Mouse (Mus musculus) liver, embryonic 14.5 days (tissue): ENCODE measurements around the gene Med13l. TPM values are rescaled to one million over a fixed set of nuclear protein-coding genes. Genes with fewer than 3 reads are reported as not detected.

ENCODE experiments used
- ATAC-seq: fragments of 200-750 bp; cut with Nextera tagmentation; 2 replicates; pipeline ENCODE4 v1.8.0; 2017; ENCODE audit warnings: moderate number of reproducible peaks, mild to moderate bottlenecking, moderate library complexity; ENCODE audit not compliant: insufficient read depth
- DNase-seq, 3 experiments: peaks; one replicate each; pipeline ENCODE4 v3.0.0-alpha.2; 2012 to 2013; ENCODE audit warnings: low read depth in 3 of 3, low spot score in 3 of 3
- H3K27ac ChIP-seq: fragments of 300-500 bp; sonication (generic); 2 replicates; pipeline ENCODE4 v1.5.1; 2014; ENCODE audit warnings: moderate library complexity, mild to moderate bottlenecking, control low read depth, inconsistent platforms
- H3K27me3 ChIP-seq: fragments of 300-500 bp; sonication (generic); 2 replicates; pipeline ENCODE4 v1.6.1; 2014; ENCODE audit warnings: mild to moderate bottlenecking, low read length, moderate library complexity; ENCODE audit not compliant: control insufficient read depth, insufficient read depth
- H3K36me3 ChIP-seq: fragments of 300-500 bp; sonication (generic); replicated peaks from 2 replicates; pipeline ENCODE4 v1.6.1; 2014; ENCODE audit warnings: low read depth; ENCODE audit not compliant: control insufficient read depth, insufficient read depth
- H3K4me1 ChIP-seq, 2 experiments: fragments of 200-500 bp in 1 of 2; fragments of 300-500 bp in 1 of 2; sonication (generic) in 1 of 2; replicated peaks; 2 replicates each; pipeline ENCODE4 v1.6.1; 2012 to 2014; ENCODE audit warnings: antibody characterized with exemption in 1 of 2, inconsistent platforms in 1 of 2, low read length in 1 of 2; ENCODE audit not compliant: control insufficient read depth in 2 of 2, insufficient read depth in 2 of 2
- H3K4me2 ChIP-seq: fragments of 300-500 bp; sonication (generic); 2 replicates; pipeline ENCODE4 v1.6.1; 2014; ENCODE audit warnings: low read depth, mild to moderate bottlenecking, control low read depth, moderate library complexity
- H3K4me3 ChIP-seq, 2 experiments: fragments of 200-500 bp in 1 of 2; fragments of 300-500 bp in 1 of 2; sonication (generic) in 1 of 2; 2 replicates each; pipeline ENCODE4 v1.5.1; 2012 to 2014; ENCODE audit warnings: low read depth in 2 of 2, low read length in 2 of 2, mild to moderate bottlenecking in 2 of 2, control low read depth in 1 of 2, inconsistent platforms in 1 of 2, moderate library complexity in 1 of 2; ENCODE audit not compliant: insufficient read depth in 1 of 2
- H3K9ac ChIP-seq: fragments of 300-500 bp; sonication (generic); replicated peaks from 2 replicates; pipeline ENCODE4 v1.6.1; 2014; ENCODE audit warnings: mild to moderate bottlenecking, control low read depth, moderate library complexity
- H3K9me3 ChIP-seq: fragments of 300-500 bp; sonication (generic); 2 replicates; pipeline ENCODE4 v1.6.1; 2016; ENCODE audit warnings: low read length, mixed read lengths; ENCODE audit not compliant: control insufficient read depth
- CTCF ChIP-seq: IDR thresholded peaks from 2 replicates; pipeline ENCODE4 v1.5.1; 2016; ENCODE audit warnings: antibody characterized with exemption, low read depth, control low read depth
- EP300 ChIP-seq: IDR thresholded peaks from 2 replicates; pipeline ENCODE4 v1.6.1; 2016; ENCODE audit warnings: antibody characterized with exemption, low read depth
- WGBS: fragments of 180-500 bp; shearing (Covaris S2); extraction: QIAGEN DNeasy Blood & Tissue Kit; methylation state at CpG from one replicate; pipeline ENCODE4 v1.1.7; 2014; ENCODE audit not compliant: insufficient replicate concordance; 5-methylcytosine and 5-hydroxymethylcytosine counted together
- polyA plus RNA-seq, 2 experiments: library from polyadenylated mRNA; depleted of rRNA in 1 of 2; stranded (reverse) in 1 of 2; unstranded in 1 of 2; fragments of >200 nt; fragmentation: Nextera tagmentation in 1 of 2; extraction: Ambion mirVana in 1 of 2; gene quantifications; 2 replicates each; pipeline versions ENCODE4 v1.2.1 to v1.2.3; 2012 to 2014

Med13l gene
- polyA plus RNA-seq, 2 experiments, result 6.4 to 9.9 TPM

DNA sequence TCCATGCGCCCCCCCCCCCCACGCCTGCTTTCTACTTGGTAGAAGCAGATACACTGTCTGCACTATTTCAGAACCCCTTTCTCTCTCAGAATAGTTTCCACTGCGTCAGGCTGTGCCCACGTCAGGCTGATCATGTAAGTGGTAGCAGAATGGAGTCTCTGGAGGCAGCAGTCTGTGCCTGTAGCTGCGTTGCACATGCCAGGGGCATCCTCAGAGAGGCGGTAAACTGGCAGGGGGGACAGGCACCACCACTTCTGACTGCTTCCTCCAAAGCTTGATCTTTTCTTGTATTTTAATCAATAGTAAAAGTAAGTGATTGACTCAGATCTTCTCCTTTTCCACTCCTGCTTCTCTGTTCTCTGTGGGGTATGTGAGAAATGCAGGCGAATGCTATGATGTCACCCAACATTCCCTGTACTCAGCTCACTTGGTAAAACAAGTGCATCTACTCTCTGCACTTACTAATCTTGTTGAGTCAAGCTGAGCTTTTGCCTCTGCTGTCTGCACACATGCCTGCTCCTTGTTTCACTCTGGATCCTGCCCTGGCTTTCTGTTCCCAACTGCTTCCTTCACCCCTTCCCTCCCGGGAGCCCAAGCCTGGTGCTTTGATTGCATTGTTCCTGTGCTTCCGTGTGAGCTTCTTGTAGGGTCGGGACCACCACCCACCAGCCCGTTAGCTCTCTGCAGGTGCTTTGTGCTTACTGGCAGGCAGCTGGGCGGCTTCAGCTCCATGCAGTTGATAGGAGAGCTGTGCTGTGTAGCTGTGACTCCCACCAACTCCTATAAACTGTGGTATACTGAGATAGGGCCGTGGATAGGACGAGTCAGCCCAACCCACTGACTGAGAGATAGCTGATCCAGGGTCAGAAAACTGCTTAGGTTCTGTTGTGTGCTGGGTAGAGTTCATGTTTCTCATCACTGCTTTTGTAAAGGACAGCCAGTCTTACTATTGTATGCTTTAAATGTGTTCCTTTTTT is 156.1 kb downstream of the Med13l start:
- Histone ChIP-seq H3K36me3 (peaks cover 5% of the 10 kb centered on the region), H3K27ac (no peak overlapping the region), H3K27me3 (no peaks in the 10 kb centered on the region), H3K4me1 (no peaks in the 10 kb centered on the region; a peak in 1 of 4 replicates), H3K4me2 (no peak overlapping the region), H3K9ac (no peak overlapping the region), H3K4me3 (no peak overlapping the region), H3K9me3 (no peaks in the 10 kb centered on the region)
- 53% methylated on average over 14 of the region's 14 CpGs for WGBS
- DNase-seq, result no peak
- peak; percentile 48; the same call in 1 of the 2 replicates for ATAC-seq
- TF ChIP-seq EP300 (no peak), CTCF (no peak)

DNA sequence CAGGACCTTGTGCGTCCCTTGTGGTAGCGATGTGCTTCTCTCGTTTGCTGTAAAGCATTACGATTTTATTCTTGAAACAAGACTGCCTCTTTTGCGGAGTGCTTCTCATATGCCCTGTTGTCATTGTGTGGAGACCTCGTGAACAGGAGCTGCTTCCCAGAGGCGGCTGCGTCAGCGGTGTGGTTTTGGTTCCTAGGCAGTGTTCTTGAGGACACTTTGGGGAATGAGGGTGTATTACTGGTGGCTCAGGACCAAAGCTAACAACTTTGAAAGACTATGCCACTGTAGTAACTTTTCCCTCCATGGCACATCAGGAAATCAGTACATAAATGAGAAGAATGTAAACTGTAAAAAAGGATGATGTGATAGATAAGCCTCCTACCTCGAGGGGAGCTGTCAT is 157.0 kb downstream of the Med13l start:
- no peak overlapping the region for H3K27ac ChIP-seq
- ATAC-seq (no peak), DNase-seq (no peak)
- H3K36me3 ChIP-seq, result peaks cover 14% of the 10 kb centered on the region
- H3K9me3 ChIP-seq, result no peaks in the 10 kb centered on the region
- H3K4me3 ChIP-seq, result no peak overlapping the region
- H3K9ac ChIP-seq, result no peak overlapping the region
- no peak overlapping the region for H3K4me2 ChIP-seq
- WGBS, result 78% methylated on average over 10 of the region's 10 CpGs
- no peaks in the 10 kb centered on the region; a peak in 1 of 4 replicates for H3K4me1 ChIP-seq
- no peaks in the 10 kb centered on the region for H3K27me3 ChIP-seq
- TF ChIP-seq CTCF (no peak), EP300 (no peak)

DNA sequence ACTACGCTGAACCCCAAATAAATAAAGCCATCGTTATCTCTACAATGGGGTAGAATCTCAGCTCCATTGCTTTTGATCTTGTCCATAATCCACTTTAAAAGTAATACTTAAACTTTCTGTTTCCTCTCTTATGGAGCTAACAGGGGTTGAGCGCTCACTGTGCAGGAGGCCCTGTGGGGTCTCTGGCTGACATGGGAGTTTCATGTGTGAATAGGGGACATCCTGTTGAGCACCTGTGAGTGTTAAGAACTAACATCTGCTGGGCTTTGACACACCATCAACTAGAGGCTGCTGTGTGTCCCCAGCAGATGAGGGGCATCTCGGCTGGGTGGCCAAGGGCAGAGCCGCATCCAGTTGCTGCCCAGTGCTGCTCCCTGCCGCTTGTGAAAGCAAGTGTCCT is 157.6 kb downstream of the Med13l start:
- H3K27me3 ChIP-seq, result no peaks in the 10 kb centered on the region
- H3K9me3 ChIP-seq, result no peaks in the 10 kb centered on the region
- H3K36me3 ChIP-seq, result peaks cover 15% of the 10 kb centered on the region
- DNase-seq, result no peak
- TF ChIP-seq EP300, result no peak
- no peak for TF ChIP-seq CTCF
- no peak overlapping the region for H3K4me2 ChIP-seq
- ATAC-seq, result no peak
- H3K4me1 ChIP-seq, result no peaks in the 10 kb centered on the region; a peak in 1 of 4 replicates
- no peak overlapping the region for H3K9ac ChIP-seq
- WGBS, result 88% methylated on average over 6 of the region's 6 CpGs
- no peak overlapping the region for H3K27ac ChIP-seq
- H3K4me3 ChIP-seq, result no peak overlapping the region

DNA sequence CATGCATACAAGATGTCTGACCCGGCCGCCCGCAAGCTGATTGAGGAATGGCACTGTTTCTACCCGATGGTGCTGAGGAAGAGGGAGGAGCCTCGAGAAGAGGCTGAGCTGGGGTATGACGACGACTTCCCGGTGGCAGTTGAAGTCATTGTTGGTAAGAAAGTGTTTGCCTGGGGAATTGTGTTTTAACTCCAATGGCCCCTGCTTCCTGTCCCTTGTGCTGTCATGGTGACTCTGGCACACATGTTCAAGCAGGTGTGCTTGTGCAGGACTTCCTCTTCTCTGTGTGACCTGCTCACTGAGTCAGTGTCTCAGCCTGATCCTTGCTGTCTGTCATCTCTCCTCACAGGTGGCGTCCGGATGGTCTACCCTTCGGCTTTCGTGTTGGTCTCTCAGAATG is 160.9 kb downstream of the Med13l start:
- Histone ChIP-seq H3K4me3 (no peak overlapping the region), H3K9ac (no peak overlapping the region), H3K4me2 (no peak overlapping the region), H3K9me3 (no peaks in the 10 kb centered on the region), H3K27me3 (no peaks in the 10 kb centered on the region), H3K27ac (no peak overlapping the region), H3K4me1 (peaks cover 2 to 8% of the 10 kb centered on the region in 2 experiments; a peak in 3 of 4 replicates), H3K36me3 (peaks cover 35% of the 10 kb centered on the region)
- 78% methylated on average over 12 of the region's 12 CpGs for WGBS
- TF ChIP-seq EP300 (no peak), CTCF (no peak)
- no peak for ATAC-seq
- no peak for DNase-seq

DNA sequence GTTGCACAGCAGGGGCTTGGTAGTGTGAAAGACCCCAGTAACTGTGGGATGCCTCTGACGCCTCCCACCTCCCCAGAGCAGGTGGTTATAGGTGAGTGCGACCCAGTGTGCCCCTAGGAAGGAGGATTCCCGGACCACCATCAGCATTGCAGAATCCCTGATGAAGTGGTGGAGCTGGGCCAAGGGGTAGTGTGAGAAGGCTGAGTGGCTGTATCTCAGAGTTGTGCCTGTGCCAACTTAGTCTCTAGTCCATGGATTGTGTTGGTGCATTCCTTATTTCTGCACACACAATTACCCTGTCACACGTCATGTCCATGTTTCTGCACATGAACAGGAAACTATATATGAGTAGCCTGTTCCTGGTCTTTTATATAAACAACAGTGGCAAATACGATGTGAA is 161.4 kb downstream of the Med13l start:
- Histone ChIP-seq H3K9ac (no peak overlapping the region), H3K4me1 (peaks cover 2 to 10% of the 10 kb centered on the region in 2 experiments; a peak in 2 of 4 replicates), H3K4me3 (no peak overlapping the region), H3K36me3 (peaks cover 39% of the 10 kb centered on the region), H3K27ac (no peak overlapping the region), H3K27me3 (no peaks in the 10 kb centered on the region), H3K9me3 (no peaks in the 10 kb centered on the region), H3K4me2 (no peak overlapping the region)
- no peak for TF ChIP-seq EP300
- TF ChIP-seq CTCF, result no peak
- ATAC-seq (no peak), DNase-seq (no peak)
- WGBS, result 87% methylated on average over 5 of the region's 5 CpGs
